Mouse (Mus musculus): ENCODE data around the gene Stat1.

Stat1 gene

GRCm38 (mm10) chr1:52131787-52132377 is 12.6 kb downstream of the Stat1 start:
- in situ Hi-C loops (cut with MboI, MseI) = no loop called here

DNA sequence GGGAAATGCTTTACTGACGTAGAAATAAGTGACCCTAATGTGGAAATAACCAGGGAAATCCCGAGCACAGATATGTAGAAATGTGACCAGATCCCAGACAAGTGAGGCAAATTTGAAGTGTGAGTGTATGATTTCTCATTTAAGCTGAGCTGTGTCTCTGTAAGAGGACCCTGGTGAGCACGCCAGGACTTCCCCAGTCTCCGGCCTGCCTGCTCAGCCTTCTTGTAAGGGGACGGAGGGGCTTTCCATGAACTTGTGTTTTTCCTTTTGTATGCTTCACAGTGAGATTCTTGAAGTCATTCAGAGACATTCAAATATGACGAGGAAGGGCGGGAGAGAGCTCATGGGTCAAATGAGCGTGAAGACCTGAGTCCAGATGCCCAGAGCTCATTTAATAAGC is 14.0 kb downstream of the Stat1 start:
- in situ Hi-C loops (cut with MboI, MseI) = no loop called here

DNA sequence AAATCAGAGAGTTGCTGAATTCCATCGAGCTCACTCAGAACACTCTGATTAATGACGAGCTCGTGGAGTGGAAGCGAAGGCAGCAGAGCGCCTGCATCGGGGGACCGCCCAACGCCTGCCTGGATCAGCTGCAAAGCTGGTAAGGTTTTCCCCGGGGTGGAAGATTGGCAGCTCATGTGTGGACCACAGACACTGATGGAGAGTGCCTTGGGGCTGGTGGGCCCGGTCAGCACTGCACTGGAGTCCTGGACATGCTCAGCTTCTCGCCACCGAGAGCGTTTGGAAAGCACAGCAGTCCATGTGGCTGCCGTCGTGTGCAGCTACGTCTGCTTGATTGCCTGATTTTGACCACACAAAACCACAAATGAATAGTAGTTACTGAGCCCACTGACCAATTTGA is 18.1 kb downstream of the Stat1 start:
- in situ Hi-C loops (cut with MboI, MseI) = no loop called here

DNA sequence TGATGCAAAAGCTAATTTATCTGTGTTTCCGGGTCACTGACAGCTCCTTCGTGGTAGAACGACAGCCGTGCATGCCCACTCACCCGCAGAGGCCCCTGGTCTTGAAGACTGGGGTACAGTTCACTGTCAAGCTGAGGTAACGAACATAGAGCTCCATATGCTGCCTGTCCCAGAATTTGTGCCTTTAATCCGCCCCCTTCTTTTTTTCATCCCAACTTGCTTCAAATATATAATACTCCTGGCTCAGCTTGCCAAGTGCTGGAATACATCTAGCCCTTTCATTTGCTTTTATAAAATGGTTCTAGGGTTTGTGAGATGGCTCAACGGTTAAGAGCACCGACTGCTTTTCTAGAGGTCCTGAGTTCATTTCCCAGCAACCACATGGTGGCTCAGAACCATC is 21.3 kb downstream of the Stat1 start:
- in situ Hi-C loops (cut with MboI, MseI) = no loop called here

DNA sequence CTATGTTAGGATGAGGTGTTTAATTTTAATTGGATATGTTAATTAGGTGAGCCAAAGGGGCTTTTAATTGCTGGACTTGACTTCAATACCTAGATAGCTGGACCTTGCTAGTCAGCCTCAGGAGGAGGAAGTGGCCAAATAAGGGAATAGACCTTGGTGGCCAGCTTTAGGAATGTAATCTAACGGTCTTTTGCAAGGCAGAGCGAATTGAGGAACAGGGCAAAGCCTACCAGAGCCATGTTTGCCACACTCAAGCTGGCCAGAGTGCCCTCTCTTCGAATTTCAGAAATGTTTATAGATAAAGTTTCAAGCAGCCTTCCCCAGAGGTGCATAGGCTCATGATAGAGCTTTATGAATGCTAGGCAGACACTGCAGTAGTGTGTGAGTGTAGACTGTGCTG is 22.2 kb downstream of the Stat1 start:
- in situ Hi-C loops (cut with MboI, MseI) = no loop called here

DNA sequence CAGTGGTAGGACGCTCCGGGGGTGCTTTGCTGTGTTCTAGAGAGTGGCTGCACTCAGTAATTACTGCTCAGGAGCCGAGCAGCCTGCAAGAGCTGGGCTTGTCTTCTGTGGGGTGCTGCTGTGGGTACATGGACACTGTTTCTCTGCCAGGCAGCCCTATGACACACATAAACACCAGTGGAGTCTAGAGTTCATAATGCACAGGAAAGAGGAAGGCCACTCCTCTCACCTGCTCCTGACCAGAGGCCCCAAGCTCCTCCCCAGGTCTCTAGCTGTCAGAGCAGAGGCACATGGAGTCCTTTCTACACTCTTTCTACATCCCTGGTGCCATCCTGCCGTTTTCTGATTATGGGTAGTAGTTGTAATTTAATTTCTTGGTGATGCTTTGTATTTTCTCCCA is 22.9 kb downstream of the Stat1 start:
- in situ Hi-C loops (cut with MboI, MseI) = no loop called here

- in situ Hi-C loops (cut with MboI, MseI) = no loop called here
Observed at GRCm38 (mm10) chr1:52143191-52143590, 24.0 kb downstream of the Stat1 start.

GRCm38 (mm10) chr1:52143596-52144156 is 24.4 kb downstream of the Stat1 start:
- in situ Hi-C loops (cut with MboI, MseI) = no loop called here

DNA sequence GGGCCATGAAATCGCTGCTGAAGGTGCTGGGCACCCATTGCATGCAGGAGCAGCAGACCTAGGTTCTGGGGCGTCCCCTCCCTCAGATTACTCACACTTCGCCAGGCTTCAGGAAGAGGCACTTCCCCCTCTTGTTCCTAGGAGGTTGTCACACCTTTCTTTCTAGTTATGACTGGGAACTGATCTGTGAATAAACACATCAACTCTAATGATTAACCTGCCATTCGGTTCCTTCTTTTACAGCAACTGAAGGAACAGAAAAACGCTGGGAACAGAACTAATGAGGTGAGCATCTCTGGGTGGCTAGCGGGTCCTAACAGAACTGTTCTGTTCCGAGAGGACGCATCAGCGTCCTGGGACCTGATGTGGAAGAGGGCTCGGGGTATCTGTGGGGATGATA is 25.7 kb downstream of the Stat1 start:
- in situ Hi-C loops (cut with MboI, MseI) = no loop called here

DNA sequence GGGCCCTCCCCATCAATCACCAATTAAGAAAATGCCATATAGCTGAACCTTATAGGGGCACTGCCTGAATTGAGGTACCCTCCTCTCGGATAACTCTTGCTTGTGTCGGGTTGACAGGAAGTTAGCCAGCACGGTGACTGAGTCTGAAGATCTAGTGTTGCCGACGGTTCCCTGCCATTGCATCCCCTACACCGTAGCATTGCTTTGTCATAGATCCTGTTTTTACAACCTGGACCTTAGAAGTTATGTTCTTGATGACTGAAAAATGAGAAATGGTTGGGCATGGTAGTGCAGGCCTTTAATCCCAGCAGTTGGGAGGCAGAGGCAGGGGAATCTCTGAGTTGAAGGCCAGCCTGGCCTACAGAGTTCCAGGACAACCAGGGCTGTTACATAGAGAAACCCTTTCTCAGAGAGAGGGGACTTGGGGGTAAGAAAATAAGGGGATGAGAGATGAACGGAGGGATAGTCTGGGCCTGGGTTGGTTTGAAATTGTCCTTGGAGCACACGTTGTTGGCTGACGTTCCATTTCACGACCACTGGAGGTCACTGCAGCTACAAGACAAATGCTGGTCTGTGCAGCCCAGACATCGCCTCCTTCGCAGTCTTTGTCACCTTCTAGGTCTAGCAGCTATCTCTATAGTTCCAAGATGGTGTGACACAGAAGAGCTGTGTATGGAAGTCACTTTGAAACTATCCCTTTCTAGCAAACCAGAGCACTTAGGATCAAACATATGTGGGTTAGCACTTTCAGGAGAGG is 27.2 kb downstream of the Stat1 start:
- in situ Hi-C loops (cut with MboI, MseI) = no loop called here

- in situ Hi-C loops (cut with MboI, MseI) = no loop called here
Observed at GRCm38 (mm10) chr1:52147431-52147830, 28.2 kb downstream of the Stat1 start.

DNA sequence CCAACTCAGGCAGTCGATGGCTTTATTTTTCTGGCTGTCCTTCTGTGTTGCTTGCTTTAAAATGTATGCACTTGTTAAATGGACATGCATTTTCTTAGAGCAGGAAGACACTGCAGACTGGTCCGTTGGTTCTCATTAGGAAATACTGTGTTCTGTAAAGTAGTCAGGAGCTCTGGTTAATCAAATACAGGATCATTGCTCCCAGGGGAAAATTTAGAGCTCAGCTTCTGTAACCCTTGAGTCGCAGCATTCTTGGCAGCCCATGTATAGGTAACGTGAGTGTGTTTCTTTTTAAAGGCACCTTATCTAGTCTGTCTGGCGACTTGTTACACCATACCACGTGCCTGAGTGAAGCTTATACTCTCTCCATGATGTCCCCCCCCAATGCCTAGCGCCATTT is 28.9 kb downstream of the Stat1 start:
- in situ Hi-C loops (cut with MboI, MseI) = no loop called here

GRCm38 (mm10) chr1:52148696-52149095 is 29.5 kb downstream of the Stat1 start:
- in situ Hi-C loops (cut with MboI, MseI) = no loop called here

GRCm38 (mm10) chr1:52149934-52150346 is 30.7 kb downstream of the Stat1 start:
- in situ Hi-C loops (cut with MboI, MseI) = loop anchor here (5.0 kb wide), 1 partner anchor 47 kb away; no protein-coding TSS in a partner anchor

DNA sequence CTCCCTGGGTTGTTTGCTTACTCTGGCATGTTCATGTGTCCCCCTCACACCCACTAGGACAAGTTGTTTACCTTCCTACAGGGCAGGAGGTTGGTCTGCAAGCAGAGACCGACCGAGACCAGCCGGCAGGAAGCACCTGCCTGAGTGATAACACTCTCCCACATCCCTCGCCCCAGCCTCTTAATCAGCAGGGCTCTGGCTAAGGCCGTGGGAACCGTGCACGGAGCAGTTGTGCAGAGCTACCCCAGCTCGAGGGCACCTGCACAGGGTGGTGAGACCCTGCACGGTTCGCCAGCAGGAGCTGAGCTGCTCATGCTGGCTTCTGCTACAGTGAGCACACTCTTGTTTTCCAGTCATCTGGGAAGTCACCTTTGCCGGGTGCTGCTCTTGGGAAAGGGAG is 31.4 kb downstream of the Stat1 start:
- in situ Hi-C loops (cut with MboI, MseI) = loop anchor here (5.0 kb wide), 1 partner anchor 47 kb away; no protein-coding TSS in a partner anchor

DNA sequence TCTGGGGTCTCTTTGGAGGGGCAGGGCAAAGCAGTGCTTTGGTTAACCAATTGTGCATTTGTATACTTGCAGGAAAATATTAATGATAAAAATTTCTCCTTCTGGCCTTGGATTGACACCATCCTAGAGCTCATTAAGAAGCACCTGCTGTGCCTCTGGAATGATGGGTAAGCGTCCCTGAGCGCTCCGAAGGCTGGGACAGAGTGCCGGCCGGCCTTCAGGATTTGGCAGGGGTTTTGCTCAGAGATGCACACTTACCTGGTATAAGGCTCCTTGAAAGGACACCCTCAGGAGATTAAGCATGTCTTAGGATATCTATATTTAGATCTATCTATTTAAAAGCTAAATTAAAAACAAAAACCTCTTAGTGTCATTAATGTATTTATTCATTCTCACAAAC is 31.9 kb downstream of the Stat1 start:
- in situ Hi-C loops (cut with MboI, MseI) = loop anchor here (5.0 kb wide), 1 partner anchor 46 kb away; no protein-coding TSS in a partner anchor

DNA sequence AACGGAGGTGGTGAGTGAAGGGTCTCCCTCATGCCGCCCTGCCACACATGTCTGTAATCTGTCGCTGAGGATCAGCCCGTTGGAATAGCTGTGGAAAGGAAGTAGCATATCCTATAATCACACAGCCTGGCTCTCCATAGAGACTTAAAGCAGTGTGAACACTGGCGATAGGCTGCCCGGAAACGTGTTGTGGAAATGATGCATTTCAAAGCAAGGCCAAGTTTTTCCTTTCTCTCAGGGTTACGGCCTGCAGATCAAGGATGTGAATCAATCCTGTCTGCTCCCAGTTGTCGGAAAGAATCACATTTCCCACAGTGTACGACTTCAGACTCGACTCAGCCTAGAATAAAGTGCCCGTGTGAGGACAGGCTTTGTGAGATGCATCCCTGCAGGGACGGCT is 33.1 kb downstream of the Stat1 start:
- in situ Hi-C loops (cut with MboI, MseI) = loop anchor here (5.0 kb wide), 1 partner anchor 45 kb away; no protein-coding TSS in a partner anchor

GRCm38 (mm10) chr1:52152936-52153335 is 33.7 kb downstream of the Stat1 start:
- in situ Hi-C loops (cut with MboI, MseI) = loop anchor here (5.0 kb wide), 1 partner anchor 44 kb away; no protein-coding TSS in a partner anchor

DNA sequence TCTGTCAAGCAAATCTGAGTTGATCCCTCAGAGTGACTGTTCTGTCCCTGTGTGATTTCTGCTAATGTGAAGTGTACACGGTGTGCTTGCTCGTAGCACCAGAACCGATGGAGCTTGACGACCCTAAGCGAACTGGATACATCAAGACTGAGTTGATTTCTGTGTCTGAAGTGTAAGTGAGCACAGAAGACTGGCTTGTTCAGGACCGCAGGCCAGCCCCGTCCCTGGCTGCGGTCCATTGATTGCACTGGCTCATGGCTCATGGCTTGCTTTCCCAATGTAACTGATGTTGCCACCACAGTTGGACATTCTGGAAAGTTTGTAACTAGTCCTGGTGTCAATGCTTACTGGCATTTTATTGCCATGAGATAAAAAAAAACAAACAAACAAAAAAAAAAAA is 35.6 kb downstream of the Stat1 start:
- in situ Hi-C loops (cut with MboI, MseI) = loop anchor here (5.0 kb wide), 1 partner anchor 42 kb away; no protein-coding TSS in a partner anchor

DNA sequence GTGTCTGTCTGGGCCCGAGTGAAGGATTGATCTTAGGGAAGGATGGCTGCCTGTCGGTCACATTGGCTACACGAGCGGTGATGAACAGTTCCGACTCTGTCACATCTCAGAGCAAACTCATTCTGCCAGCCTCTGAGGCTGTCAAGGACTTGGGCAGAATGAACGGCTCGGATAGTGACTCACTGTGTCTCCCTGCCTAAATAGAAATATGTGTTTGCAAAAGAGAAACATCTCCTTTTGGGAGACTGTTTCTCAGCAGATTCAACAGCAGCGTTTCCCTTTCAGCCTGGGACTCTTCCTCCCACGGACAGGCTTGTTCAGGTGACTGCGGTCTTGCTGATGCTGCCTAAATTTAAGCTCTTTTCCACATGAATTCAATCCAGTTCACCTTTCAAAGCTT is 37.1 kb downstream of the Stat1 start:
- in situ Hi-C loops (cut with MboI, MseI) = no loop called here

DNA sequence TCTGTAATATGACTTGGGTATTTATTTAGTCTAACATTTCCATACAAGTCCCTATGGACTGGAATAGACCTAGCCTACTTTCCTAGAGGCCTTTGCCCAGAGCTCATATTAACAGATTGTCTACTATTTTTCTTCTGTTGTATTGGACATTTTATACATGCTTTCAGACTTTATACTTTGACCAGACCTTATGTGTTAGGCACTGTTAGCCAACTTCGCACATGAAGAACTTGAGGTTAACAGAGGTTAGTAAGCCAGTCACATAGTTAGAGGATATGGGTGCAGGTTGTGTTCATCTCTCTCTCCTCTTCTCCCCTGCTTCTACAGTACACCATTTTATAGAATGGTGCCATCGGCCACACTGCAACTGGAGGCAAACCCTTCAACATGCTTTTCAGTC is 38.8 kb downstream of the Stat1 start:
- in situ Hi-C loops (cut with MboI, MseI) = no loop called here

- in situ Hi-C loops (cut with MboI, MseI) = no loop called here
Observed at GRCm38 (mm10) chr1:52158490-52159381, 39.5 kb downstream of the Stat1 start.
